Mouse (Mus musculus): Measurements from ENCODE around the gene Armh2.

Gene Armh2

DNA sequence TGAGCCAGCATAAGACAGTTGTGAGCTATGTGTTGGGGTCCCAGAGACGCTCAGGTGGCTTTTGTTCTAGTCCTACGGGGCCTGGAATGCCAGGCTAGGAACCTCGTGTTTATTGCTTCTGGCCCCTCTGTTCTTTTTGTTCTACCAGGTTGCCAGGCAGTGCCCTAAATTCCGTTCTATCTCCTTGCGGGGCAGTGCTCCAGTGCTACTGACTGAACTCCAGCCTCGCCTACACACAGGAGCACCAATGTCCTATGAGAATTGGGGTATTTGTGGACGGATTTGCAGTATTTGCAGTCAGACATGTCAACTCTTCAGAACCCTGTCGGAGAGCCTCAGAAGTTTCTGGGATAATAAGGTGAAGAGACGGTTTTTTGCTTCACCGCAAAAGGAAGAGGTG is at the start of gene Armh2:
Gene Armh2, plus strand, starts transcription at position 205 of the 400 bp plus-strand sequence.
- no peak for DNase-seq

DNA sequence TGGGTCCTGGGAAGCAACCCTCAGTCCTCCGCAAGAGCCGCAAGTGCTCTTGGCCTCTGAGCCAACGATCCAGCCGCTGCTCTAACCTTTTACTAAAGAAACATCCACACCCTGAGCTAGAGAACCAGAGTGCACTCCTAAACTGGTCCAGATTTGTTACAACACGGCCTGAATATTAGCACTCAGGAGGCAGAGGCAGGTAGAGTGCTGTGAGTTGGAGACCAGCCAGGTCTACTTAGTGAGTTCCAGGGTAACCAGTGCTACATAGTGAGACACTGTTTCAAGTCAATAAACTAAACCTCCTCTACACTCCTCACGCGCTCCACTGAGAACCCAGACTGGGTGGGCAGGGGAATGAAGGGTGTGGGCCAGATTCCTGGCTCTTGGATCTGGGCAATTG is 47.7 kb upstream of the Armh2 start:
- peak in 1 of 2 experiments; percentile 9 for DNase-seq

DNA sequence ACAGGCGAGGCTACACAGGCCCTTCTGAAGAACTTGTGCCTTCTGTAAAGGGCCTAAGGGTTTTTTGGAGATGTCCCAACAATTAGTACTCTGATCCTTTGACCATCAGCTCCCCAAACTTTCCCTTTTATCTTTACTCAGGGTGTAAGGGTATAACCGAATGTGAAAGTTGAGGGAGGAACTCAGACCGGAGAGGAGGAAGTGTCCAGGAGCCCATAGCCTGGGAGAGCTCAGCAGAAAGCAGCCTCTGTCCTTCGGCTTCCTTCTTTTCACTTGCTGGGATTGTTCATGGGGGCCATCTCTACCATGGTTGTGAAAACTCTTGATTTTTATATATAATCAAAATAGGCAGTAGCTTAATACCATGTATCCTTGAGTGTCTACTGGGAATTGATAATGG is 42.3 kb upstream of the Armh2 start:
- no peak for DNase-seq

DNA sequence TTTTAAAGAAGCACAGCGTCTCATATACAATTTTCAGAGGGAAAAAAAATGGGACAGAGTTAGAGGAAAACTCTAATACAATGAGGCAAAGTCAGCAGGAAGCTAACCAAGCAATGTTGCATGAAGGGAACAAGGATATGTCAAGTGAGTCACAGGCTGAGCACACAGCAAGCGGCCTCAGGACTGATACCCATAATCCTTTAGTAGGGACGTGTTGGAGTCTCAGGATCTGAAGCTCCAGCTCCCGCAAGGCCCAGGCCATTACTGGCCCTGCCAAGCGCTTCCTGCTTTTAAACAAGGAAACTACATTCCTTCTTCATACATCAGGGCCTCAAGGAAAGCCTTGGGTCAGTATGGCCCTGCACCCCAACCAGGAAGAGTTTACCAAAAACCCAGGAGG is 38.9 kb upstream of the Armh2 start:
- no peak for DNase-seq

DNA sequence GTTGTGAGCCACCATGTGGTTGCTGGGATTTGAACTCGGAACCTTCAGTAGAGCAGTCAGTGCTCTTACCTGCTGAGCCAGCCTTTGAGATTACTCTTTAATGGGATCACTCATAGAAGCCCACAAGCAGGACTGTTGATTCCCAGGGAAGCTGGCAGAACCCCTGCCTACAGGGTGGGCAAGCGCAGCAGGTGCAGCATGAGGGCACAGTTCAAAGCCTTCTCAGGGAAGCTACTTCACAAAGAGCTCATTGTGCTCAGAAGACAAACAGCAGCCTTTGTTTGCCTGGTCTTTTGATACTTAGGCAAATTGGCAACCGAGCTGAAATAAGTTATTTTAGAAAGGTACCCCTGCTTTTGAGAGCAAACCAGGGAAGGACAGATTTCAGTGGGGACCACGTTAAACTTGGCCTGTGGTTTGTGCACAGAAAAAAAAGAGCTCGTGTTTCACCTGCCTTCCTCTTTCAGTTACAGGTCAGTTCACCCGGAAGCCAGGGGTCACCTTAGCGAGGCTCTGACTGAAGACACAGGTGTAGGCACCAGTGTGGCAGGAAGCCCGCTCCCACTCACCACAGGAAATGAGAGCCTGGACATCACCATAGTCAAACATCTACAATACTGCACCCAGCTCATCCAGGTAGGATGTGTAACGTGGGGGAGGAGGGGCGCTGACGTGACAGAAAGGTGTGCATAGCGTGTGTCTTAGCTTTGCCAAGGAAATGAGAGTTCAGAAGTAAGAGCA is 31.2 kb upstream of the Armh2 start:
- no peak for DNase-seq

DNA sequence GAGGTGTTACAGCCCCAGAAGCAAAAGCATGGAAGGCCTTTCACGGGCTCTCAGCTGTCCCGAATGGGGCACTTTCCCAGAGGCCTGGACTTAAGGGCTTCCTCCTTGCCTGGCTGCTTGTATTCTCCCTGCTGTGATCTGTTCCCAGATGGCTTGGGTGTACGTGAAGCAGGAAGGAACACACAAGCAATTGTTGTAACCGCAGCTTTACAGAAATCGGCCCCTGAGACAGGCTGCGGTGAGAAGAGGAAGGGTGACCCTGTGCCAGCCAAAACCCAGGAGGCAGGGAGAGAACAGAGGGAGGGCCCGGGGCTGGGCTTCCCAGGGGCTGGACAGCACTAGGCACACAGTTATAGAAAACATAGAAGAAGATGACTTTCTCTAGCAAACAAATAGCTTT is 30.1 kb upstream of the Armh2 start:
- DNase-seq, result no peak

DNA sequence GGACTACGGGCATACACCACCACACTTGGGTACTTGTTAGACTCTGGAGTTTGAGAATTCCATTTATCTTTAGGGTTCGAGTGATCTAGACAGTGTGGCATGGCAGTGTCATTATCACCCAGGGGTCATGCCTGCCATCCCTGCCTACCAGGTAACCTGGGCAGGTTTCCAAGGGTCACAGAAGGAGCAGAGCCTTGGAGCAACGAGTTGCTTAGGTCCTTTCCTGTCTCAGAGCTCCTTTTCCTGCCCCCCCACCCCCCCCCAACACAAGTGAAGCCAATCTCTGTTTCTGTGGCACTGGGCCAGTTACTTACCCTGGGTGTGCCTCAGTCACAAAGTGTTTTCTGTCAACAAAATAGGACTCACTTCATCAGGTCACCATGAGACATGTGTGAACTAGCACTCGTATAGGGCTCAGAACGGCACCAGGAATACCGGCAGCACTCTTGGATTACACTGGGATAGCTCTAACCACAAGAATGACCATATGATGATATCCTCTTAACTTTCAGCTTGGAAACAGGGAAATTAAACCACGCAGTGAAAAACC is 28.4 kb upstream of the Armh2 start:
- DNase-seq, result no peak

DNA sequence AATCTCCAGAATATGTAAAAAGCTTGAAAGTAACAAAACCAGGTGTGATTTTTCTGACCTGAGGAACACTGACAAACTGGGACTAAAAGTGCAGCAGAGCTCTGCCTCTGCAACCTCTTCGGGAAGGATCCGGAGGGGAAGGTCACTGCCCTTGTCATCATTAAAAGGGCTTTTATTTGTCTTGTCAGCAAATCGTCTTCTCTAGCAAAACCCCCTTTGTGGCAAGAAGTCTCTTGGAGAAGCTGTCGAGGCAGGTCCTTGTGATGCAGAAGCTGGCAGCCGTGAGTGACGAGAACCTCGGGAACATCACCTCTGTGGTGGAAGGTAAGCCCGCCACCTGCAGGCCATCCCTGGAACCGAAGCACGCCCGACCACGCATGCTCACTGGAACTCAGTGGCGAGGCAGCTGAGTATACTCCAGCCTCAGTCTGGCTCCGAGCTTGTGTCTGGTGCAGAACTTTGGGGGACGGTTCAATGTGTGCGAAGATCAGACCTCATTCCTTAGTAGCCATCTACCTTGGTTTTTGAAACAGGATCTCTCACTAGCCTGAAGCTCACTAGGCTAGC is 27.5 kb upstream of the Armh2 start:
- DNase-seq, result peak; percentile 95 to 96

DNA sequence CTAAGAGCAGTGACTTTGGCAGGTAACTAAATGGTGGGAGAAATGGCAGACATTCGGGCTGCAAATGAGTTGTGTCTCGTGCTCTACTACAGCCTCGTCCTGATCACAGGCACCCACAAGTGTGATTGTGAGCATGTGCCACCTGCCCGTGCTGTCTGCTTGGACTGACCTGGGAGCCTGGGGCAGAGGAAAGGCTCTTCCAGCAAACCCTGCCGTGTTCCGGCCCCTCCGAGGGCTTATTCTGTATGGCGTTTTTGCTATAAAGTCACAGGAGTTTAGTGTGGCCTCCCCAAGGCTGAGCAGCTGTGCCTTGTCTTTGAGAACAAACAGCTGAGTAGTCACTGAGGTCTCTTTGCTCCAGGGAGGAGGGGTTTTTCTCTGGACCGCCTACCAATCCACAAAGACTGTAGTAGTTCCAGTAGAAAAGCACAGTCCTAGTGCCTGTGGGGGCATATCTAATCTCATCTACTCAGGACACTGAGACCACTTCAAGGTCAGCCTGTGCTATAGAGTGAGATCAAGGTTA is 26.6 kb upstream of the Armh2 start:
- no peak for DNase-seq

DNA sequence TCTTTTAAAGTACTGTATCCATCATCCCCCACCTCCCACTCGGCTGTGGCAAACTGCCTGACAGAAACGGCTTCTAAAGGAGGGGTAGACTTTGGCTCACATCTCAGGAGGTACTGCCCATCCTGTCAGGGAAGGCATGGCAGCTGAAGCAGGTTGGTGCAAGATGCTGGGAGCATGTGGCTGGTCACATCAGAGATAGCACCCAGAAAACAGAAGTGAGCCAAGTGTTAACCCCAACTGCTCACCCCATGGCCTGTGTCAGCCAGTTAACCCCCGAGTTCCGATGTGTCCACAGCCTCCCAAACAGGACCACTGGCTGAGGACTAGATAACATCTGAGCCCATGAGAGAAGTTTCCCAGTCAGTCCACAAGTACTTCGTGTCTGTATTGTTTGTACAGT is 25.4 kb upstream of the Armh2 start:
- peak; percentile 10 to 14 for DNase-seq

DNA sequence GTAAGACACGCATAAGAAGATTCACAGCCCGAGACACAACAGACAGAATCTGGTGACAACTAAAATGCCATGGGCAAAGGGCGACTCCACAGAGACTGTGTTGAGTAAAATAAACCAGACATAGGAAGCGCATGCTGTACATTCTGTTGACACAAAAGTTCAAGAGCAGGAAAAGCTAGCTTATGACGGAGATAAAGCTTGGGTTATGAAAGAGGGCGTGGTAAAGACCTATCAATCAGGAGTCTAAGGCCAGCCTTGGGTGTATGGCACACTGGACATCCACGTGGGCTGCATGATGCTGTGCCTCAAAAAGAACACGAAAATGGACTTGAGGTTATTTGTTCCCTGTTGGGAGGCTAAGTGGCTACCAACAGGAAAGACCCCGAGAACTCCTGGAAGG is 24.6 kb upstream of the Armh2 start:
- DNase-seq, result no peak

DNA sequence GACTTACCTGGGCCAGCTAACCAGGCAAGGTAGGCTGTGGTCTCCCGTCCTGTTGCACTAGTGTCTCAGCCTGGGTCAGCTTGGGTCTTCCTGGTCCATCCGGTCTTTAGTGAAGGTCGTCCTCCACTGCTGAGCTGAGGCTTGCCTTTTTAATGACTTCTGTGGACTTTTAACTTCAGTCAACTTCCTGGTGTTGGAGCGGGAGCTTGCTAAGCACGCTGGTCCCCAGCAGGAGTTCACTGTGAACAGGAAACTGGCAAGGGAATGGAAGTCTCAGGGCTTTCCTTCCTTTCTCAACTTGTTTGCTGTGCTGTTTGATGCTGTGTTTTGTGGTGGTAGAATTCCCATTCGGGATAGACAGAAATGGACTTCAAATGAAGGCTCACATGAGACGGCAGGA is 23.4 kb upstream of the Armh2 start:
- DNase-seq, result no peak

DNA sequence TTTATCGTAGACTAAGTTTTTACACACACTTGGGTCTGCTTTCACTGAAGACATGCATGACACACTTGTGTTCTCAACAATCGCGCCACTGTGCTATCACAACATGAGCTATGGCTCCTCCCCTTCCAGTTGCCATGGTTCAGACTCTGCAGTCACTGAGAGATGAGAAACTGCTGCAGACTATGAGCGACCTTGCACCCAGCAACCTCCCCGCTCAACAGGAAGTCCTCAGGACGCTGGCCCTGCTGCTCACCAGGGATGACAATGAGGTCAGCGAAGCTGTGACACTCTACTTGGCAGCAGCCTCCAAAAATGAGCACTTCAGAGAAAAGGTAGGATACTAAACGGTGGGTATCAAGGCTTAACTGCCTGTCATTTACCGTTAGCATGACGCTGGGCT is 19.5 kb upstream of the Armh2 start:
- no peak for DNase-seq

DNA sequence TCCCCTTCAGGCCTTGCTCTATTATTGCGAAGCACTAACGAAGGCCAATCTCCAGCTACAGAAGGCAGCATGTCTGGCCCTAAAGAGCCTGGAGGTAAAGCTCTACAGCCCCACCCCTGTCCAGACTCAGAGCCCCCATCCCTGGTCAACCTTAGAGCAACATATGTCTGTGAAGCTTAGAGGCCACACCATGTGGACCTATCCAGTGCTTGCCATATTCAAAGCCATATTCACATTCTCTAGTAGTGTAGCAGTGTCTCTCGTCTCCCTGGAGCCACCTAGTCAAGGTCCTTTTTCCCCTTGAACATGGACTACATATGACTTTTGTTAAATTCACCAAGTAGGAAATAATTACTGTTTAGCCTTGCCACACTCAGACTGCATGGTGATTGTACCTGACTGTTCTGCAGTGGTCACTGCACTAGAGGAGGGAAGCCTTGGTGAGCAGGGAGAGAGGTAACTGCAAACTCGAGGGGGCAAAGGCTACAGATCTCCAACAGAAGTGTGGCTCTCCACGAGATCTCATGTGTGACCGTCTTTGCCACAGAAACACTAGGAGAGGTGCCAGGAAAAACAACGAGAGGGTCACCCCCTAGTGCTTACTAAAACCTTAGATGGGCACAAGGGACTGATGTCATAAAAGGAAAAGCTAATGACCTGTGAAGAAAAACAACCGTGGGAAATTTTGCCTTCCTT is 17.2 kb upstream of the Armh2 start:
- no peak for DNase-seq

DNA sequence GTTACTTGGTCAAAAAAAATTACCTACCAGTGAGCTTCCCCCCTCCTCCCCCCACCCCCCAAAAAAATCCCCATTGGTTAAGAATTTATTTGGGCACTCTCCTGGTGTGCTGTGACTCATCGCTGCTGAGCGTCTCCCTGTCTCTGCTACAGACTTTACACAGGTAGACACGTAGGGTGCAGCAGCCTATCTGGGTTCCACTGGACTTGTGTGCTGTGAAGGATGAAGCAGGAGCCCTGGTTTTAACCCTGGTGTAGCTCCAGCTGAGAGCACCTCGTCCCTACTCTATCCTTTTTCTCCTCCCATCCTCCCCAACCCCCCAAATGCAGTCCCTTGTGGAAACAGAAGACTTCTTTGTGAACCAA is 16.7 kb upstream of the Armh2 start:
- DNase-seq, result no peak

DNA sequence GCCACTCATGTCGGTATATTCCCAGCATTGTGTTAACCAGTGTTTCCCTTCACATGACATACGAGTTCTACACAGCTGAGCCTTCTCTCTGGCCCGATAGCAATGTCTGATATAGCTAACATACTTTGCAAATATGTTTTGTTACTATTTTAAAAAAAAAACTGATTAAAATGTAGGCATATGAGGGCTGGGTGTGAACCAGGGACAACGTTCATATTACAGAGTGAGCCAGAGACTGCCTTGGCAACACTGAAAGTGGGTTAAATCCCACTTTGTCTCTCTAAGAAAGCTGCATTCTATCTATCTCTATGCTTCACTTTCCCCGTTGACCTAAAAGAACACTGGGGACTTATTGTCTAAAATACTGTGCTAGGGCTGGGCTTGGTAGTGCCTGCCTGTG is 11.9 kb upstream of the Armh2 start:
- no peak for DNase-seq

DNA sequence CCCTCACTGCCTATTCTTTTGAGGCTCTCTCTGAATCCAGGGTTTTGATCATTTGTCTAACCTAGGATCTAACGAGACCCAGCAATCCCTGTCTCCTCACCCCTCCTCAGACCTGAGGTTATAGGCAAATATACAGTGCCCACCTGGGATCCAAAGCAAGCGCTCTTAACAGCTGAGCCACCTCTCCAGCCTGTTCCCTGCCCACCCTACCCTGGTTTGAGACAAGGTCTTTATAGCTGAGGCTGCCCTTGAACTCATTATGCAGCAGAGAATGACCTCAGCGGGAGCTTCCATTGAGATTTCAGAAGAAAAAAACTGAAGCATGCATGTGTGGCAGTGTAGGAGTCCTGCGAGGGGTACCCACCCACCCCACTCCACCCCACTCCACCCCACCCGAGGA is 6.5 kb upstream of the Armh2 start:
- DNase-seq, result no peak

DNA sequence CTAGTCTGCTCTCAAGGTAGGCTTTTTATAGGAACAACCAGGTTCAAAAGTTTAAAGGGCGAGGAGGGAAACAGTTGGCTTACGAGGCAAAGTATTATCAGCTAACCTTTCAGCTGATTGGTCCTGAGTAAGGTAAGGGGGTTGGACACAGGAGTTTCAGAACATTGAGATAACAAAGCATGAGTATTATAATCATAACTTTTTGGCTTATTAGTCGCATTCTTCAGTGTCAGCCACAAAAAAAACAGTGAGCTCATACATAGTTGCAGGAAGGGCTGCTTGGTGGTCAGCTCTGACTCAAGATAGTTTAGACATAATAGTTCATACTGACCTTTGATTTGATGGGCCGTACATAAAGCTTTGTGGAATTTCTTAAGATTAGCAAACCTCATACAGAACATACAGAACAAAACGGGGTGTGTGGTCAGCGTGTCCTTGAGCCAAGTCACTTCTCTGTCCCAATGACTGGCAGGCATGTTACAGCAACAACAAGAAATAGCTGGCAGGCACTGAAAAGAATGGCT is 5.4 kb upstream of the Armh2 start:
- DNase-seq, result no peak

DNA sequence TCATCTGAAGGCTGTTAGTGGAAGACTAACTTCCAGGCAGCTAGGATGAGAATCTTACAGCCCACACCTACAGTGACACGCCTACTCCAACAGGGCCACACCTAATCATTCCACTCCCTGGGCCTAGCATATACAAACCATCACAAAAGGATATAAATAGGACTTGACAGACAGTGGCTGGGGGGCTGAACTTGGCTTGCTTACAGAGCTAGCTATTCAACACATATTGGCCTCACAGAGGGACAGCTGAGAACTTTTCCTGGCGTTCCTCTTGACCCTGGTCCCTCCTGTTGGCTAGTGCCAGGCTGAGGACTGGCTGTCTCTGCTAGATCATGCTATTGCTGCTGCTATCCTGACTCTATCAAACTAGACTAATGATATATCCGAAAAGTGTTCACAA is 6.8 kb downstream of the Armh2 start:
- DNase-seq, result peak in 1 of 2 experiments; percentile 7

DNA sequence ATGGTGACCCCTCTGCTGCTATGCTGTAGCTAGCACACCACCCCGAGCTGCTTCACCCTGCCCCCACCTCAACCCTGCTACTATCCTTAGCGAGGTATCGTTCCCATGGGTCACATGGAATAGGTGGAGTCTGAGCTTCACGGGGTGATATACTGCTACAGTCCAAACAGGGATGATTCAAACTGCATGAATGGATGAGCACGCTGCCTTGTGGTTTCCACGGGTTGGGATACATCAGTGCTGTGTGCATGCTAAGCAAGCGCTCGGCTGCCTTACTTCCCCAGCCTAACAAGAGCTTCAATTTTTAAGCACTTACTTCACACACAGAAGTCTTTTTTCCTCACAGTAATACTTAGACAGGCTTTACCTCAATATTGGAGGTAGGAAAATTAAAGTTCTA is 9.8 kb downstream of the Armh2 start:
- no peak for DNase-seq

DNA sequence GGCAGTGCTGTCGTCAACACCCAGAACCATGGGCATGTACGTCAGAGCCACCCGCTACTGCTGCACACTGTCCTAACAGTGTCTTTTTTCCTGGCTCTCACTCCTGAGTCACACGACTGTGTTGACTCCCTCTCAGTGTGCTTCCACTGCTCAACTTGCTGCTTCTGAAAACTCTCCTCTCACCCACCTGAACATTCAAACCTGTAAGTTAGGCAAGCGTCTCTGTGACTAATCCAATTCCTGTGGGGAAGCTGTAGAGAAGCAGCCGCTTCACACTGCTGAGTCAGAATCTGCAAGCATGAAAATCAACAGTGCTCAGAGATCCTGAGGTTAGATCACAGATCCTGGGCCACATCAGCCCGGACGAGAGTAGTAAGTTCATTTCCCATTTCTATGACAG is 10.4 kb downstream of the Armh2 start:
- no peak for DNase-seq

DNA sequence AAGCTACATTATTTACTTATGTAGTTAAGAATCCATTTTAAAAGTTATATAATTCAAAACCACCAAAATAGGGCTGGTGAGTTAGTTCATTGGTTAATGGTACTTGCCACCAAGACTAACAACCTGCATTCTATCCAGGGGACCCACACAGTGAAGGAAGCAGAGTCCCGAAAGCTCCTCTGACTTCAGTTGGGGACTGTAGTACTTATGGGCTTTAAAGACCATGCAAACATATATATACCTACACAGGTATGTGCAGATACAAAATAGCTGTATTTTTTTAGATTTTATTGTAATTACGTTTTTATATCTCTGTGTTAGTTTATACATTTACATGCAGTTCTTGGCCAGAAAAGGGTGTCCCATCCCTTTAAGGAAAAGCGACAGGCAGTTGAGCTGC is 15.7 kb downstream of the Armh2 start:
- DNase-seq, result no peak

DNA sequence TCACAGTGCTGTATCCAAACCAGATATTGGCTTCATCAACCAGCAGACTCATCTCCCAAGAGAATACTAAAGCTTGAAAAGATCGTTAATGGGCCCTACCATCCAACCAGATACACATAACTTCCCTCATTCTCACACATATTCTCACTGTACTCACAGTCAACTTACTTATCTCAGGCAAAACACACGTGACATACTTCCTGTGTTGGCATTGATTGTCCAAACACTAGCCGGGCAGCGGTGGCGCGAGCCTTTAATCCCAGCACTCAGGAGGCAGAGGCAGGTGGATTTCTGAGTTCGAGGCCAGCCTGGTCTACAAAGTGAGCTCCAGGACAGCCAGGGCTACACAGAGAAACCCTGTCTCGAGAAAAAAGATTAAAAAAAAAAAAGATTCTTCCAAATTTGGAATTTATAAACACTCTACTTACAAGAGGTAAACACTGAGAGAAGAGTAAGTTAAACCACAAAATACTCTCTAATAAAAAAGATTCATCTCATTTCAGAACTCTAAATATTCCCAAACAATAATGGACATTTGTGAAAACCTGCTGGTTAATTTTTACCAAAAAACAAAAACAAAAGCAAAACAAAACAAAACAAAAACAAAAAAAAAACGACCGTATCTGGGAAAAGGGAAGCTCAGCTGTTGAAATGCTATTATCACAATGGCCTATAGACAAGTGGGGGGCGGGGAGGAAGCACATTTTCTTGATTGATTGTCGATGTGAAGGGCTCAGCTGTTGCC is 17.0 kb downstream of the Armh2 start:
- DNase-seq, result no peak

Data from cerebellum, postnatal 10 days (tissue).